ENCODE assay signal across 18 mouse cellular contexts in genomic region chr2:63347562-63347961, GRCm38 (mm10).
A peak's percentile ranks its signal among the peaks of the same experiment; 100 is the strongest.
DNase-seq lines count a peak whose midpoint lies in the region.
"Had no signal": no experiment of that assay in that cellular context is flagged by ENCODE, and none has a peak within 500 bp of the region (broad histone marks: within the 10 kb centered on the region; RNA-seq: fewer than 3 reads in every experiment).

No protein-coding gene starts in this region.

- peak; percentile 8 for DNase-seq in layer of hippocampus, adult 11-12 months (ENCODE audit: low spot score)
- no peak for DNase-seq in layer of hippocampus, postnatal 10 days (ENCODE audit: low spot score in 2 of 2)
- DNase-seq in right cerebral cortex, adult 18-20 months: peak; percentile 10
- DNase-seq in right cerebral cortex, postnatal 10 days (ENCODE audit: low spot score in 2 of 2): no peak
- DNase-seq in layer of hippocampus, adult 8-10 months (ENCODE audit: low spot score in 2 of 2): peak; percentile 5 to 7
- DNase-seq in layer of hippocampus, postnatal 36 days: peak; percentile 4 to 9
- DNase-seq in B cell, adult 2 months: no peak
- DNase-seq: adrenal gland, adult 2 months; adrenal gland, postnatal 36 days; cerebellum, adult 11-12 months; cerebellum, adult 9-11 months; heart, adult 2 months; heart, postnatal 10 days; kidney, adult 9 months; kidney, postnatal 10 days; lung, postnatal 36 days; thymus, adult 2 months; thymus, postnatal 36 days had no signal

Comparison
In these comparisons a context has a peak if more than half of its experiments do, and no peak if none do; other contexts are left out.
1. DNase-seq: peak in layer of hippocampus, adult 11-12 months (single experiment), right cerebral cortex, adult 18-20 months (single experiment), layer of hippocampus, adult 8-10 months (2 of 2) and layer of hippocampus, postnatal 36 days (2 of 2); none in layer of hippocampus, postnatal 10 days (0 of 2), right cerebral cortex, postnatal 10 days (0 of 2) and B cell, adult 2 months (0 of 2).